Mouse (Mus musculus): Measurements from ENCODE around the gene Adcy10. TPM values are rescaled to one million over a fixed set of nuclear protein-coding genes. Genes with fewer than 3 reads are reported as not detected.

The Adcy10 gene
- polyA plus RNA-seq (2012; rRNA removed): 1.1 and 1.2 TPM in 2 replicates

DNA sequence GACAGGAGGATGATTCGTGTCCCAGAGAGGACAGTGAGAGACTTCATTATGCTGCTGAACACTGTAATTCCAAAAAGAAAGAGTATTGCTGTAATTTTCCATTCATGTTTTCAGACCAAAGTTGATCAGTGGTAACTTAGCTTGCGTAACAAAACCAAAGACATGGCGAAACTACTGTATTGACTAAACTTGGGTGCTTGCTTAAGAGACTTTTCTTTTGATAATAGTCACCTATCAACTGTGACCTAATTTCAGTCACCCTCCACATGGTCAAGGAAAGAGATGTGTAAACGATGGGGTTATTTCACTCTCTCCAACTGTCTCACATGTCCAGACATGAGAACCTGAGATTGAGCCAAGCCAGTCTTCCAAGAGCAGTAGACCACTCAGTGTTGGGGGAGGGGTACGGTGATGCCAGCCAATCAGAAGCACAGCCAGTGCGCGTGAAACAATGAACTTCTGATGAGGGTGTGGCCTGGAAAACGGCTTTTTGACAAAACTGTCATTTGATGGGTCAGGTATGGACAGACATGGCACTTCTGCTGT is at the start of gene Adcy10:
Gene Adcy10, plus strand, starts transcription at position 496 of the 546 bp plus-strand sequence.
- DNase-seq (ENCODE audit: low read depth): peak; percentile 57

DNA sequence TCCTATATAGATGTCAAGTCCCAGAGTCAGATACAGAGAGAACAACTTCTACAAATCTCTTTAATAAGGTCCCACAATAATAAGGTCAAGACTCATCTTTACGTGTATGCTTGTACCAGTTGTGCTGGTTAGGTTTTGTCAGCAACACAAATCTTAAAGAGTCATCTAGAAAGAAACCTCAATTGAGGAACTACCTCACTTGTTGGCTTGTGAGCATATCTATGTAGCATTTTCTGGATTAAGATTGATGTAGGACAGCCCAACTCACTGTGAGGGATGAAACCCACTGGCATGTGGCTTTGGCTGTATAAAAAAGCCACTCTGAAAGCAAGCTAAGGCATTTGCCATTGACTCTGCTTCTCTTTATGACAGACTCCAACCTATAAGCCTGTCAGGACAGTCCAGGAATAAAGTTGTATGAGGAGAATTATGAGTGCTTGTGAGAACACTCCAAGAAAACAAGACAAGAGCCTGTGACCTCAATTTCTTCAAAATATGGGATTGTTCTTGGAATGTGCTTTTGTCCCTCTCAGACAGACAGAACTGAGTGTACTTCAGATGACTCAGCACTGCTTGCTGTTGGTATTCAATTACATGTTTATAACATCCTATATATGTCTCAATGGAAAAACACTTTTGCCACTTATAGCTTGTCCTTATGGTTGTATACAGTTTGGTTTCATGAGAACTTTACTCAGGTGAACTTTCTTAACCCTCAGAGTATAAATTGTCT is 46.5 kb upstream of the Adcy10 start:
- no peak for DNase-seq (ENCODE audit: low read depth)

DNA sequence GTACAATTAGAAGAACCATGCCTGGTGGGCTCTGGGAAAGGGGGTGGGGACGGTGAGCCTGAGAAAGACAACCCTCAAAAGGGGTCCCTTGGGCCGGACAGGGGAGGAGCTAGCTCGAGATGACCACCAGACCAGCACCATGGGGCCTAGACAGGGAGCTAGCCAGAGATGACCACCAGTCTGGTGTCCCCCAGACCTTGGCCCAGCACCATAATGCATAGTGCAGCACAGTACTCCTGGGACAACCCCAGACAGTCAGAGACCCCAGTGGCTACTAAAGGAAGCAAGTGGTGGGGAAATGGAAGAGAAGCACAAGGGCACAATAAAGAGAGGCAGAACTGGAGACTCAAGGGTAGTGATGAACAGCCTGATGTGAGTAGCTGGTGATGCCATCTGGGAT is 44.2 kb upstream of the Adcy10 start:
- no peak for DNase-seq (ENCODE audit: low read depth)

DNA sequence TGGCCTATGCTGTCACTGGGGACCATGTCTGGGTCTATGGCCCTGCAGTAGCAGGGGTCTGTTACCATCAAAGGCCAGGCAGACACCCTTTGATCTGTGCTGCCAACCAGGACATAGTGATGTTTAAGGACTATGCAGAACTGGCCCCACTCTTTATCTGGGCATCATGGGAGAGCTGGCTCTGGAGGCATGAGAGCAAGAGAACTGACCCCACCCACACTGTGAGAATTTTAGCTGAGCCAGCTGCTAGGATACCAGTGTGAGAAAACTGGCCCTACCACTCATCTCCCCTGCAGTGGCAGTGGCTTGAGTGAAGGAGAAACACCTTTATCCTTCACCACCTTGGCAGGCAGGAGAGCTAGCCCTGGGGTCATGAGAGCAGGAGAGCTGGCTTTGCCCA is 43.8 kb upstream of the Adcy10 start:
- no peak for DNase-seq (ENCODE audit: low read depth)

DNA sequence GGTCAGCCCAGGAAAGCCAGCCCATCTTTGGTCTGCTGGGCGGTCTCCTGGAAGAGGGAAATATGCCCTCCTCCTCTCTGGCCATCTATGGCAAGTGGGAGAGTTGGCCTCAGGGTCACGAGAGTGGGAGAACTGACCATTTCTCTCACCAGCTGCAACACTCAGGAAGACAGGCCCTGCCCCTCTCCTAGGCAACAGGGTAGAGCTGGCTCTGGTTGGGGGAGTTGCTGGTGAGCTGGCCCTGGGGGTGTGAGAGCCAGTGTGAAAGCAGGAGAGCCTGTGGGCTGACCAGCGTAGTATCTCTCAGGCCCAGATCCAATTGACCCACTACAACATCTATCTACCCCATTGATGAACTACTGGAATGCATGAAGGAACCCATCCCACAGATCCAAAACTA is 43.3 kb upstream of the Adcy10 start:
- DNase-seq (ENCODE audit: low read depth): no peak

DNA sequence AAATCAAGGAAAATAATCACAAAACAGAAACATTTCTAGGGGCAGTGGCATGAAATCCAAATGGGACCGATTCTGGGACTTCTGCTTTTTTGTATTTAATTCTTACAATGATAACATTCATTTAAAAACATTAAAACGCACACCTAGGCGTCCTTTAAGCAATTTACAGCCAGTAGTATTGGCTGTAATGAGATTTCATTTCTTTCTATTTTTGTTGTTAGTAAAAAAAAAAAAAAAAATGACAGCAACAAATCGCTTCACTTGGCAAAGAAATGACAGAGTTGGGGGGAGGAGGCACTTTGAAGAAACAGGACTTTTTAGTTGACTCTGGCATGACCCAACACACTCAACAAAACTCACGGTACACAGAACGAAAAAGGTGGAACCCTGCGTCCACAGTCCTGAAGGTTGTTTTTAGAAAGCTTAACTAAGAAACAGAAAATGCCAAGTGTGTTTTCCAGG is 25.9 kb upstream of the Adcy10 start:
- DNase-seq (ENCODE audit: low read depth): no peak

DNA sequence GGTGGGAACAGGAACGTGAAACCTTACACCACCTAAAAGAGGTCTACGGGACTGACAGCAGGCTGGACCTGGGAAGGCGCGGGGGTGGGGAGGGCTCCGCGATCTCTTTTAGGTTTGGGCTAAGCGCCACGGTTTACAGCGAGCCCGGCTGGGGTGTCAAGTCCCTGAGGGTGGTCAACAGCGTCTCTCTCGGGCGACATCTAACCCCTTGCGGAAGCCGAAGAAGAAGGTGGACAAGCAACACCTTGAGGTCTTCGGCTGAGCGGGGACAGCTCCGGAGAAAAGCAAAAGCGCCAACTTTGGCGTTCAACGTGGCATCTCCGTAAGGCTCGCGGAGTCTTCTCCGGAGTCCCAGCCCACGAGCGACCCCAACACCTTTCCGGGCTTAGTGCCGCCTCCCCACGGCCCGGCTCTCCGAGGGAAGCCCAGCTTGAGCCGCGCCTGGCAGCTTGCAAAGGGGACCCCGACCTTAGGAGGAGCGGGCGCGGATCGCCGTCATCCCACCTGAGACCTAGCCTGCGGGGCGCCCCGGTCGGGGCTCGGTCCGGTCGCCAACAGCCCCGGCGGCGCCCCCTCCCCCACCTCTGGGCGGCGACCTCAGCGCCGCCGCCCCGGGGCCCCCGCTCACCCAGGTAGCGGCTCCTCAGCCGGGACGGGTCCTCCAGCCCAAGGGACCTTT is 25.3 kb upstream of the Adcy10 start:
- DNase-seq (ENCODE audit: low read depth): no peak

DNA sequence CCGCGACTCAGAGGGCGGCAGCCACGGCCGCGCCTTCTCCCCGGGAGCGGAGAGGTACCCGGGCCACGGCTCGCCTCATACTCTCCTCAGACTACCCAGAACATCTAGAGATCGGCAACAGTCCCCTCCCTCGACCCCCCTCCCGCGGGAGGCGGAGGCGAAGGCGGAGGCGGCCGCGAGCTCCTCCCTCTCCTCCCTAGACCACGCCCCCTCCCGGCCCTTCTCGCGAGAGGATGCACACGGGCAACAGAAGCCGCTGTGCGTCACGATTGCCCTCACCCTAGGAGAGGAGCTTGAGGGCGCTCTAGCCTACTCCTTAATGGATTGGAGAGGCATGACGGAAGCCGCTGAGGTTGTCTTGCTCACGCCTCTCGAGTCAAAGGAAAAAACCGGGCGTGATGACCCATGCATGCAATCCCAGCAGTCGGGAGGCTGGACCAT is 24.6 kb upstream of the Adcy10 start, which contains the start of the genes Dcaf6 and Mpc2:
Gene Dcaf6, minus strand, starts transcription at position 116 of the 441 bp plus-strand sequence.
Gene Mpc2, plus strand, starts transcription at position 278 of the 441 bp plus-strand sequence.
- DNase-seq (ENCODE audit: low read depth): peak; percentile 81

DNA sequence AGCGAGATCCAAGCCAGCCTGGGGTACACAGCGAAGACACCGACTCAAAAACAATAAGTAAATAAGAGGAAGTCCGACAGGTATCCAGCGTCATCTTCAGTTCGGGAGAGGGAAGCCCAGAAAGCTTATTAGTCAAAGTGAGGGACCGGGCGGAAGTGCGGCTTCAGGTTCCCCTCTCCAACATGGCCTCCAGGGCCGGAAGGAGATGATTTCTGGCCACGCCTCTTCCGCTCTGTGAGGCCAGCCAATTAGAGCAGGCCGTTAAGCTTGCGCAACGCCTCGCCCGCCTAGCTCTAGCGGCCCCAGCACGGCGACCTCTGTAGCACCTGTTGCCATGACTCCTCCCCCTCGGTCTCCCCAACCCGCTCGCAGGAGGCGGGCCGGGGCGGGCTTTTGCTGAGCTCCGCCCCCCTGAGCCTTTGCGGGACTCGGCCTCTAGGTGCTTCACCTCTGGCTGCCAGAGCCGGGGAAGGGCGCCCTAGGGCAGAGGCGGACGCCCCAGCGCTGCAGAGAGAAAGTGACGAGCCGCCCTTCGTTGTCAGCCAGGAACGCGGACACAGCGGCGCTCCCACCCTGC is 24.1 kb upstream of the Adcy10 start:
- DNase-seq (ENCODE audit: low read depth): peak; percentile 93

DNA sequence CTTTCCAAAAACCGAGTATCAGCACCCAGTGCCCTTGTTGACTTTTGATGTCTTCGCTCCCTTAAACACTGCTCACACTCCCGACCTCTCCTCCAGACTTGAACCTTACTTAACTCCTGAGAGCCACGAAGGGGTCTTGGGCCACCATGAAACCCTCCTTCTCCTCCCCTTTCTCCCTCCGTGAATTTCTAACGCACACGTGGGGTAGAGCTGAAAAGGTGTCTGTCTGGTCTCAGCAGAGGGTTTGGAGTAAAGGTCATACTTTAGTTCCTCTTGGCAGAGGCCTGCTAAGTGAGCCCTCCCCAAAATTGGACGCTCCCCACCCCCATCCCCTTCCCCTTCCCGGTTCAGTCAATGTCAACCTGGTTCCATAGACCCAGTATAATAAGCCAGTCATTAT is 23.3 kb upstream of the Adcy10 start:
- DNase-seq (ENCODE audit: low read depth): no peak

DNA sequence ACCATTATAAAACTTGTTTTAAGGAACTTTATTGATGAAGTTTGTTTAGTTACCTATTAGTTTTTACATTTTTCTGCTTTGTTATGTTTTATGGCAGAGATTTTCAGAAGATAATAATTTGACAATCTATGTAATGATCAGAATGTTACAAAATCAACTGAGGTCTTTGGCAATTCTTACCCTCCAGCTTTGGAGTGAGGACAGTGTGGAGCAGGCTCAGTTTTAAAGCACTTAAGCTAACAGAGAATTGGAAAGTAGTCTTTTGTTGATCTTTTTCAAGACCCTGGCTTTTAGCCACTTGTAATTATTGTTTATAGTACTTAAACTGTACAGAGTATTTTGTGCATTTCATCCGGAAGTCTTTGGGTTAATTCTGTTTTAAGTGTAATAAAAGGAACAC is 22.1 kb upstream of the Adcy10 start:
- no peak for DNase-seq (ENCODE audit: low read depth)

DNA sequence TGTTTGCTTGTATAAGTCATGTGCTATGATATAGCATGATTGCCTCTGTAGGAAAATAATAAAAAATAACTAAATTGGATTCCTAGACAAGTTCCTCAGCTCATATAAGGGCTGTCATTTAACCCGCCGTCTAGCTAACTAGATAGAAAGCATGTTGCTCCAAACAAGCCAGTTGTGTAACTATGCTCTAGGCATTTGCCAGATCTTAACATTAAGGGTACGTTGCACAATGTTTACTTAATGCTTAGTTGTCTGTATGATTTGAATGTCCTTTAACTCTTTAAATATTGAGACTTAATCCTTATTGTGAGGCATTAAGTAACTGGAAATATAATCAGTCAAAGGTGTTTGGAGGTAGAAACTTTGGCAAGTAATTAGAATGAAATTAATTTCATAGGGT is 20.4 kb upstream of the Adcy10 start:
- DNase-seq (ENCODE audit: low read depth): peak; percentile 92

DNA sequence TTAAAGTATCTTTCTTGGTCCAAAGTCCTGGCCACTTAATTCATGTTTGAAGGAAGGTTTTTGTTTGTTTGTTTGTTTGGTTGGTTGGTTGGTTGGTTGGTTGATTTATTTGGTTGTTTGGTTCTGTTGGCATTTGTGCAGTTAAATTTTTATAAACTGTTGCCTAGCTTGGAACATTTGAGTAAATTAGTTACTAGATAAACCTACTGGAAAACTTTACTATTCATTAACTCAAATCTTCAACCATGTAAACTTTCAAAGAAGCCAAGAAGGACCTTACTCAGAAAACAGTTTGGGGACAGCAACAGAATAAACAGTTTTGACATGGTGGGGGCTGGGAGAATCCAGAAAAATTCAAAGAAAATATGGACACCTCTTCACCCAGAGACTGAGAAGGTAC is 16.0 kb upstream of the Adcy10 start:
- no peak for DNase-seq (ENCODE audit: low read depth)

DNA sequence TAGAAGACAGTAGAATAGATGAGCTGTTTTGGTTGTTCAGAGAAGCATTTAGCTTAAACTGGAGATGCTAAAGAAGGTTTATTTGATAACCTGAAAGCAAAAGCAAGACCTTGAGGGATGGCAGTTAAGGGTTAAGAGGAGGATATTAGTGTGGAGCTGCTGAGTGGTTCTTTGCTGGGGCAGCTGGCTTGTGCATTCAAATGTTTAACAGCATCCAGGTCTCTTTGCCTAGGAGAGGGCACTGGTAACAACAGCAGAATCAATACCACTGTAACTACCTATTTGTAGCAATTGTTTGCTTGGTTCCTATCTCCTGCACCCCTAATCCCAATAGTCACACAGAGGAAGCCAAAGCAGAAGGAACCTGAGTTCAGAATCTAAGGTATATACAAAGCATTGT is 15.3 kb upstream of the Adcy10 start:
- DNase-seq (ENCODE audit: low read depth): no peak

DNA sequence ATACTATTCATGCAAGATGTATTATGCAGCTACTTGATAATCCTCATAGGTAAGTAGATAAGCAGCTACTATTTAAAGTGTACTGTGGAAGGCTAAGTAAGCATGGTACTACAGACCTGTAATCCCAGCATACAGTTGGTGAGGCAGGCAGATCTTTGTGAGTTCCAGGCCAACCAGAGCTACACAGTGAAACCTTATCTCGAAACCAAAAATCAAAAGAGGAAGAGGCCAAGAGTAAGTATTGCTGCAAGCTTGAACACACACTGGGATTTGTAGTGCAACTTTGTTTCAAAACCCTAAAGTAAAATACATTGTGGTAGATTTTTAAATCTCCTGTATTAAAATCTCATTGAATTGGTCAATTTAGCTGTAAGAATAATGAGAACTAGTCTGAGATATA is 13.5 kb upstream of the Adcy10 start:
- DNase-seq (ENCODE audit: low read depth): no peak

DNA sequence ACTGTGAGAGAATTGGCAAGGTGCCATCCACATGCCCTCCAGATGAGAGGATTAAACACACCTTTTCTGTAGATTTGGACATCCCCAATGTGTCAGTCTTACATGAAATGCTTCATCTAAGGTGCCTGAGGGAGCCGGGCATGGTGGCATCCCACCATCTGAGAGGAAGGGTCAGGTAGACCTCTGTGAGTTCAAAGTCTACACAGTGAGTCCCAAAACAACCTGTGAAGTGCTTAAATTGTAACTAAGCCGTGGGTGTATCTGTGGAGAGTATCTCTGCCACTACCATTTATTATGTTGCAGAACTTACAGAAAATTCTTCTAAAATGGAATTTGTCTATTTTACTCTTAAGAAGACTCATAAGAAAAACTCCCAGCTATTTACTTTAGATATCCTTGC is 1.1 kb downstream of the Adcy10 start:
- no peak for DNase-seq (ENCODE audit: low read depth)

DNA sequence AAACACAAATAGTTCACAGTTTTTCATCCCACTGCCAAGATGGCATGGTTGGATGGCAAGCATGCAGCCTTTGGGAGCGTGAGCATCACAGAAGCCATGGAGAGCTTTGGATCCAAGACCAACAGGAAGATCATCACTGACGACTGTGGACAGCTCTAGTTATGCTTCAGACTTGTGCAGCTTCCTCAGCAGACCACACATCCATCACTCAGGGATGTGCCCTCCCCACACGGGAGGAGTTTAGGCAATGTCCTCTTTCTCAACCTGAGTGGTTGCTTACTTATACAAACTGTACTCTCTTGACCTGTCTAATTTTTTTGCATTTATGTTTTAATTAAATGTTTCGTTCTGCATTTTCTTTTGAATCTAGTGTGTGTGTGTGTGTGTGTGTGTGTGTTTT is 4.2 kb downstream of the Adcy10 start:
- DNase-seq (ENCODE audit: low read depth): no peak

DNA sequence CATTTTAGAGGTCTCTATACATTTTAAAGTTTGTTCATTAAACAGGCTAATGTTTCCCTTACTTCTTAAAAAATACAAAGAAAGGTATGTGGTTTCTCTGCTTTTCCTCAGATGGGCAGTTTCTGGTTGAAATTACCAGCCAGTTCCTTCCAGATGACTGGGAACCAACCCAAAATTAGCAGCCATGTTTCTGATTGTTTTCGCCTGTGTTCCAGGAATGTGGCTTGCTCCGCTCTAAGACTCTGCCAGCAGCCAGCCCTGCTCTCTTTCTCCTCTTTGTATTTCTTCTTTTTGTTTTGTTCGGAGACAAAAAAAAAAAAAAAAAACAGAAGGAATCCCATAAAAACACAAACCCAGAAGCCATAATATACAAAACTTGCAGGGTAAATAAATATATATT is 13.9 kb downstream of the Adcy10 start:
- DNase-seq (ENCODE audit: low read depth): no peak

DNA sequence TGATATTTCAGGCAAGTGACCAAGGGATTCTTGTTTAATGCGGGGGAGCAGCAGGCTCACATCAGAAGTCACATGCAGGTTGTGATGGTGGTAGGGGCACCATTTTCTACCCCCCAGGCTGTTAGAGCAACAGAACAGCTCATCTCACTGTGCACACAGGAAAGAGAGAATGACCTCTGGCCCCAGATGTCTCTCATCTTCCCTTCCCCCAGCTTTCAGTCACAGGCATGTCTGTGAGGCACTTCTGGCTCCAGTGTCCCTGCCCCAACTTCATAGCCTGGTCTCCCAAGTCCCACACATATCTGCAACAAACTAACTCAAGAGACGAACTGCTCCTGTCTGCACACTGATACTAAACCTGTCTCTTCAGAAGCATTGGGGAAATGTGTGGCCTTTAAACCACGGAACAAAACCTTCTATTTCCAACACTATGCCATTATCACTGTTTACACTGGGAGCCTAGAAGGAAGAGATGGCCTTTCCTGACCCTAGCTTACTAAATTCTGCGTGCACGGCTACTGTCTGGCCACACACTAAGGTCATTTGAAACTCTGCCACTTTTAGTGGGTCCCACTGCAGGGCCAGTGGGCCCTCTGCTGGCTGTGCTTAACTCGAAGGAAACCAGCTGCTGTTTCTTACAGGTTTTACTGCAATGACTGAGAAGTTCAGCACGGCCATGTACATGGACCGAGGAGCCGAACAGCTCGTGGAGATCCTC is 18.5 kb downstream of the Adcy10 start:
- no peak for DNase-seq (ENCODE audit: low read depth)

DNA sequence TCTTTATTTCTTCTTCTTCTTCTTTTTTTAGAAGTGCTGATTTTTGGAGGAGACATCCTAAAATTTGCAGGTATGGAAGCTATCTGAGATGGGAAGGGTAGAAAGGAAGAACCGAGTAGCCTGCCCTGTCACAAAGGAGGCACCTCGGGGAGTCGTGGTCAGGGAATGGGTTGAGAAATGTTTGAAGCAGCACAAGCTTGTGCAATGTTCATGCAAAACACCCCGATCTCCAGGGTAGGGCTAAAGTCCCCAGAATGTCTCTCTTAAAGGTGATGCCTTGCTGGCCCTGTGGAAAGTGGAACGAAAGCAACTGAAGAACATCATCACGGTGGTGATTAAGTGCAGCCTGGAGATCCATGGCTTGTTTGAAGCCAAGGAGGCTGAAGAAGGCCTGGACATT is 21.3 kb downstream of the Adcy10 start:
- DNase-seq (ENCODE audit: low read depth): no peak

DNA sequence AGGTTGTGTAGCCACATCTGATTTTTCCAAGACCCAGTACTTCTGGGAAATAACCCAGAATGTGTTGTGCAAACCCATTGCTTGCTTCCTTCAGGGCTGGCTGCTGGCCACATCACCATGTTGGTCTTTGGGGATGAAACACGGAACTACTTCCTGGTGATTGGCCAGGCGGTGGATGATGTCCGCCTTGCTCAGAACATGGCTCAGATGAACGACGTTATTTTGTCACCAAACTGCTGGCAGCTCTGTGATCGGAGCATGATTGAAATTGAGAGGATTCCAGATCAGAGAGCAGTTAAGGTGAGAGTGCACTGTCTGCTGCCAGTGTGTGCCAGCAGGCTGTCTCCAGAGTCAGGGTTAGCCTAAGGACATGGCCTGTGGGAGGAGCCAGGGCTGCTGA is 25.2 kb downstream of the Adcy10 start:
- DNase-seq (ENCODE audit: low read depth): no peak

DNA sequence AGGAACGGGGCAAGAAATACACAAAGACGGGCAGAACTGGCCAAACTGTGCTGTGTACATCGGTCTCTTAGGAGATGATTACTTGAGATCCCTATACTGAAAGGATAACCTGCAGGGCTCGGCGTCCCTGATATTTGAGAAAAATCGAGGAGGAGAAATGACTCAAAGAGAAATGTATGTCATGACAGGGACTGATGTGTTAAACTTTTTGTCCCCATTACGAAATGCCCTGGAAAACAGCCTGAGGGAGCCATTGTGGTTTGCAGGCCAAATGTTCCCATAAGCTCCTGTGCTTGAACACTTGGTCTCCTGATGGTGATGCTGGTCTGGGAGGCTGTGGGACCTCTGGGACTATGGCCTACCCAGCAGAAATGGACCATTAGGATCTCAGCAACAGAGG is 35.7 kb downstream of the Adcy10 start:
- no peak for DNase-seq (ENCODE audit: low read depth)
